Mouse (Mus musculus): ENCODE data around the gene Orc4. TPM values are rescaled to one million over a fixed set of nuclear protein-coding genes. Genes with fewer than 3 reads are reported as not detected.

Orc4 gene
- polyA plus RNA-seq (2014; fragmentation: Nextera tagmentation; extraction: Ambion mirVana) = 96.1 and 107 TPM in 2 replicates

DNA sequence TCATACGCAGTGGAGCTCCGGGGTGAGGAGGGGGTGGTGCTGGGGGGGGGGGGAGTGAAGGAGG lies at the start of gene Orc4:
Gene Orc4 (minus strand): TSS at position 26 of the 64 bp plus-strand sequence.
- Histone ChIP-seq H3K4me1 (ENCODE audit: control insufficient read depth, insufficient read depth, low read length) (peaks cover 6% of the 10 kb centered on the region), H3K36me3 (ENCODE audit: control insufficient read depth, insufficient read depth, low read length) (no peaks in the 10 kb centered on the region), H3K9ac (ENCODE audit: low read length) (peak within 1 kb of the TSS; percentile 91), H3K27me3 (replicated peaks; ENCODE audit: control insufficient read depth, insufficient read depth, low read length) (no peaks in the 10 kb centered on the region), H3K4me3 (ENCODE audit: low read depth, low read length) (peak within 1 kb of the TSS; percentile 86), H3K9me3 (replicated peaks; ENCODE audit: control insufficient read depth, low read length) (no peaks in the 10 kb centered on the region), H3K4me2 (ENCODE audit: low read length) (peak within 1 kb of the TSS; percentile 65), H3K27ac (ENCODE audit: low read depth, low read length) (peak within 1 kb of the TSS; percentile 95)
- WGBS = 0% methylated on average over 2 of the region's 2 CpGs
- ATAC-seq (no peak), DNase-seq (ENCODE audit: low spot score) (no peak)

DNA sequence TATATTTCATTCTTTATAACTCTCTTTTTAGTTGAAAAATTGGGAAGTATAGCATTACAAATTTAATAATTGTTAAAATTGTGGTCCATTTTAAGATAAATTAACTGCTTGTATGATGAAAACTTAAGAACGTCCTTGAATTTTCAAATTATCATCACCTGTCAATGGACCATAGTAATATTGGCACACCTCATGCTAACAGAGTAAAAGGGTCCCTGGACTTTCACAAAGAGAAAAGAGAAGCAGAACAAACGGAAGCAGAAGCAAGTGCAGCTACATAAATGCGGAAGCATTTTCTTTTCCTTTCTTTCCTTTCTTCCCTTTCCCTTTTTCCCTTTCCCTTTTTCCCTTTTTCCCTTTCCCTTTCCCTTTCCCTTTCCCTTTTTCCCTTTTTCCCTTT lies 40.2 kb upstream of the Orc4 start:
- no peak overlapping the region for H3K9ac ChIP-seq (ENCODE audit: low read length)
- H3K36me3 ChIP-seq (ENCODE audit: control insufficient read depth, insufficient read depth, low read length) = no peaks in the 10 kb centered on the region
- WGBS = 91% methylated on average over 3 of the region's 3 CpGs
- no peak for DNase-seq (ENCODE audit: low spot score)
- no peaks in the 10 kb centered on the region for H3K4me1 ChIP-seq (ENCODE audit: control insufficient read depth, insufficient read depth, low read length)
- no peak for ATAC-seq
- no peak overlapping the region for H3K4me3 ChIP-seq (ENCODE audit: low read depth, low read length)
- H3K27me3 ChIP-seq (replicated peaks; ENCODE audit: control insufficient read depth, insufficient read depth, low read length) = no peaks in the 10 kb centered on the region
- no peak overlapping the region for H3K4me2 ChIP-seq (ENCODE audit: low read length)
- no peaks in the 10 kb centered on the region for H3K9me3 ChIP-seq (replicated peaks; ENCODE audit: control insufficient read depth, low read length)
- no peak overlapping the region for H3K27ac ChIP-seq (ENCODE audit: low read depth, low read length)

DNA sequence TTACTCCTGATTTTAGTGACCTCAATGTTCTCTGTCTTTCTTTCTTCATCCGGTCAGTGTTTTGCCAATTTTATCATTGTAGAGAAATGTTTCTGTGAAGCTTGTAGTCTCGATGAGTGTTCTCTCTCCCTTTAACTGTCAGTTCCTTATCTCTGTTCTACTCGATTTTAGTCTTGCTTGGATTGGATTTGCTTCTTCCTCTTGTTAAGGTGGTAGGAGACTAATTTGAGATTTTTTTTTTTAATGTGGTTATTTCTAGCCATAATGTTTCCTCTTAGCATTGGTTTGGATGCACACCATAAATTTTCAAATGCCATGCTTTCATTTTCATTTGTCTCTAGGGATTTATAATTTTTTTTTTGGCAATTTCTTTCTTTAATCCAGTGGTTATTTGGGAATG lies 28.8 kb upstream of the Orc4 start:
- Histone ChIP-seq H3K4me2 (ENCODE audit: low read length) (no peak overlapping the region), H3K27ac (ENCODE audit: low read depth, low read length) (no peak overlapping the region), H3K9ac (ENCODE audit: low read length) (no peak overlapping the region), H3K27me3 (replicated peaks; ENCODE audit: control insufficient read depth, insufficient read depth, low read length) (no peaks in the 10 kb centered on the region), H3K4me3 (ENCODE audit: low read depth, low read length) (no peak overlapping the region), H3K36me3 (ENCODE audit: control insufficient read depth, insufficient read depth, low read length) (no peaks in the 10 kb centered on the region), H3K4me1 (ENCODE audit: control insufficient read depth, insufficient read depth, low read length) (no peaks in the 10 kb centered on the region), H3K9me3 (replicated peaks; ENCODE audit: control insufficient read depth, low read length) (no peaks in the 10 kb centered on the region)
- DNase-seq (ENCODE audit: low spot score) = no peak
- 86% methylated on average over 3 of the region's 3 CpGs for WGBS
- ATAC-seq = no peak

DNA sequence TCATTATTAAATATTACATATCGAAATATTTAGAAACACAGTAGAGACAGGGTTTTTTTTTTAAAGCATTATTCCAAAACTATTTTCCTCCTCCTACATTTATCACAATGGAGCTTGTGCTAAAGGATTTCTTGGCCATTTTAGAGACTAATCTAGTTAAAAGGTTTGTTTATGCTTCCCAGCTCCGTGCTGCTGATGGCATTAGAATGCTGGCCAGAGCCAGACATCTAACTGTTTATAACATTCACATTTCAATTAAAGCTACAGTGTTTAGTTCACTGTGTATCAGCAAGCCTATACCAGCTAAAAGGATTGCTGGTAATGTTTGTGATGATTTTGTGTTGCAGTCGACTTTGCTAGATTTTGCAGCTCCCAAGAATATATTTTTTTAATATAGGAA lies 6.5 kb upstream of the Orc4 start:
- 75% methylated on average over 3 of the region's 3 CpGs for WGBS
- H3K27me3 ChIP-seq (replicated peaks; ENCODE audit: control insufficient read depth, insufficient read depth, low read length) = no peaks in the 10 kb centered on the region
- H3K9ac ChIP-seq (ENCODE audit: low read length) = no peak overlapping the region
- ATAC-seq = no peak
- no peak overlapping the region for H3K27ac ChIP-seq (ENCODE audit: low read depth, low read length)
- no peak for DNase-seq (ENCODE audit: low spot score)
- no peaks in the 10 kb centered on the region for H3K36me3 ChIP-seq (ENCODE audit: control insufficient read depth, insufficient read depth, low read length)
- no peaks in the 10 kb centered on the region for H3K9me3 ChIP-seq (replicated peaks; ENCODE audit: control insufficient read depth, low read length)
- H3K4me1 ChIP-seq (ENCODE audit: control insufficient read depth, insufficient read depth, low read length) = no peaks in the 10 kb centered on the region
- no peak overlapping the region for H3K4me3 ChIP-seq (ENCODE audit: low read depth, low read length)
- no peak overlapping the region for H3K4me2 ChIP-seq (ENCODE audit: low read length)

DNA sequence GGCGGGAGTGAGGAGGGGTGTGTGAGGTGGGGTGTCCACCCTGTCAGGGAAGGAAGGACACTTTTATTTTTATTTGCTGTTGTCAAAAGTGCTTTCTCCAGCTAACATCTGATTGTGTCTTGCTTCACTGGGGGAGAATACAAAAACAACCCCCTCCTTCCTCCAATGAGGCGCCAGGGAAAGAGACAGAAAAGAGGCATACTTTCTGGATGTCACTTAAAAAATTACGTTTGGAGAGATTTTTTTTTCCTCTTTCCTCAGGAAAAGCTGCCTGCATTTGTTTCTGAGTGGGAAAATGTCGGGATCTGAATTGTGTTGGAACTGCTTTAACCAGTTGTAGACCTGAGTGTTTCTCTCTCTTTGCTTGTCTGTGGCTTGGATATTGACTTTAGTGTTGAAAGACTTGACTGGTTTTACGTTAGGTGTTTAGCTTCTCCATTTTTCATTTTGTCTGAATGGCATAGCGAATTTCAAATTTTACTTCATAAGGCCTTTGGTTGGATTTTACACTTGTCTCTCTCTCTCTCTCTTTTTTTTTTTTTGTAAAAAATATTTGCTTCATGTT lies 321 bp upstream of the Orc4 start:
- no peaks in the 10 kb centered on the region for H3K9me3 ChIP-seq (replicated peaks; ENCODE audit: control insufficient read depth, low read length)
- no peaks in the 10 kb centered on the region for H3K36me3 ChIP-seq (ENCODE audit: control insufficient read depth, insufficient read depth, low read length)
- peak overlapping the region; percentile 90 for H3K9ac ChIP-seq (ENCODE audit: low read length)
- DNase-seq (ENCODE audit: low spot score) (peak; percentile 27), ATAC-seq (no peak)
- peak overlapping the region; percentile 86 for H3K4me3 ChIP-seq (ENCODE audit: low read depth, low read length)
- H3K27me3 ChIP-seq (replicated peaks; ENCODE audit: control insufficient read depth, insufficient read depth, low read length) = no peaks in the 10 kb centered on the region
- H3K27ac ChIP-seq (ENCODE audit: low read depth, low read length) = peak overlapping the region; percentile 95
- H3K4me1 ChIP-seq (ENCODE audit: control insufficient read depth, insufficient read depth, low read length) = peaks cover 6% of the 10 kb centered on the region
- 10% methylated on average over 6 of the region's 6 CpGs for WGBS
- H3K4me2 ChIP-seq (ENCODE audit: low read length) = peak overlapping the region; percentile 65

DNA sequence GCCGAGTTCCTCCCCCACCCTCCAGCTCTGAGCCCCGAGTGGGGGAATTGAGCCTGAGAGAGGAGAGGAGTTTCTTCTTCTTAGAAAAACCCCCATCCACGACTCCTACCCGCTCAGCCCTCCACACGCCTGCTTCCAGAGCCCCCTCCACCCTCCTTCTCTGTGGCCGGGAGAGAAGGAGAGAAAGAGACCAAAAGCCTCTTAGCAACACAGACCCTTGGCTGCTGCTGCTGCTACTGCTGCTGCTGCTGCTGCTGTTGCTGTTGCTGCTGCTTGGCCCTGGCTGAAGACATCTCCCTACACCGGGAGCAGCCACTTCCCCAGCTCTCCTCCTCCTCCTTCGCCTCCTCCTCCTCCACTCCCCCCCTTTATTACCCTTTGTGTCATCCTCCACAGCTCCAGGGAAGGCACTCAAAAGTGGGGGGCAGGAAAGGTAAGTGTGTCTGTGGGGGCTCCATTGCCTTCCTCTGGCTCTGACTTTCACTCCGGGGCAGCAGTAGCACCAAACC lies 280 bp downstream of the Orc4 start:
- DNase-seq (ENCODE audit: low spot score) = no peak

DNA sequence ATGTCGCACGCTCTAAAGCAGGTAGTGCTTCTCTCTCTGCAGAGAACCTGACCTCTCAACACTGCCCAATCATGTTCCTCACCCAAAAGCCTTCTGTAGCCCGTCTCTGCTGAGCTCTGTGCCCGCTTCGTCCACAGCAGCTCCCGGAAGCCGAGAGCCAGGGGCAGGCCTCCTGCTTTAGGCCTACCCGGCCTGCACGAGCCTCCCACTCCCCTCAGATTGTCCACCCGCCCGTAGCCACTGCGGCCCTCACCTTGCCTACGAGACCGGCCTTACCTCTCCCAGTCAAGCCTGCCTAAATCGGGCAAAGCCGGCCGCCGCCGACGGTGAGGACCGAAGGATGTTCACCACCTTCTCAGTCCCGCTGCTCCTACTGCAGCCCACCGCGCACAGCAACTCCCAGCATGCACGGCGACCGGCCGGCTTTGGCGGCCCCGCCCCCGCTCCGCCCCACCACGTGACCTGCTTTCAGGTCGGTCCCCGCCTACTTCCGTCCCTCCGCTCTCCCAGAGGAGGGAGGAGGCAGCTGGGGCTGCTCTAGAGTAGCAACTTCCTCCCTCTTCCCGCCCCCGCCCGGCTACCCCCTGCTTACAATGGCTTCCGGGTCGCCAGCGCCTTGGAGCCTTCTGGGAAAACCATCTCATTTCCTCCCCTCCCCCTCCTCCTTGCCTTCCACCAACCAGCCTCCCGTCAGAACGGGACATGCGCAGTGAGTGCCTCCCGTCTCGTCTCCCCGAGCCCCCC lies 1.1 kb downstream of the Orc4 start, which contains the start of gene Mbd5:
Gene Mbd5 (plus strand): TSS at position 668 of the 744 bp plus-strand sequence.
- no peaks in the 10 kb centered on the region for H3K27me3 ChIP-seq (replicated peaks; ENCODE audit: control insufficient read depth, insufficient read depth, low read length)
- H3K9ac ChIP-seq (ENCODE audit: low read length) = peak within 1 kb of the TSS; percentile 91
- peak within 1 kb of the TSS; percentile 86 for H3K4me3 ChIP-seq (ENCODE audit: low read depth, low read length)
- ATAC-seq (peak; percentile 98), DNase-seq (ENCODE audit: low spot score) (peak; percentile 100)
- H3K4me1 ChIP-seq (ENCODE audit: control insufficient read depth, insufficient read depth, low read length) = peaks cover 6% of the 10 kb centered on the region
- H3K4me2 ChIP-seq (ENCODE audit: low read length) = peak within 1 kb of the TSS; percentile 83
- under 1% methylated on average over 48 of the region's 49 CpGs for WGBS
- no peaks in the 10 kb centered on the region for H3K9me3 ChIP-seq (replicated peaks; ENCODE audit: control insufficient read depth, low read length)
- H3K36me3 ChIP-seq (ENCODE audit: control insufficient read depth, insufficient read depth, low read length) = no peaks in the 10 kb centered on the region
- H3K27ac ChIP-seq (ENCODE audit: low read depth, low read length) = peak within 1 kb of the TSS; percentile 95

More for the DNA sequence above, 280 bp downstream of the Orc4 start:
- H3K36me3 ChIP-seq (ENCODE audit: control insufficient read depth, insufficient read depth, low read length) = no peaks in the 10 kb centered on the region
- WGBS = 0% methylated on average over 6 of the region's 9 CpGs
- ATAC-seq = peak; percentile 72
- no peaks in the 10 kb centered on the region for H3K27me3 ChIP-seq (replicated peaks; ENCODE audit: control insufficient read depth, insufficient read depth, low read length)
- H3K9me3 ChIP-seq (replicated peaks; ENCODE audit: control insufficient read depth, low read length) = no peaks in the 10 kb centered on the region
- peak overlapping the region; percentile 90 for H3K9ac ChIP-seq (ENCODE audit: low read length)
- H3K27ac ChIP-seq (ENCODE audit: low read depth, low read length) = peak overlapping the region; percentile 95
- peak overlapping the region; percentile 86 for H3K4me3 ChIP-seq (ENCODE audit: low read depth, low read length)
- H3K4me2 ChIP-seq (ENCODE audit: low read length) = peak overlapping the region; percentile 65
- H3K4me1 ChIP-seq (ENCODE audit: control insufficient read depth, insufficient read depth, low read length) = peaks cover 6% of the 10 kb centered on the region

DNA sequence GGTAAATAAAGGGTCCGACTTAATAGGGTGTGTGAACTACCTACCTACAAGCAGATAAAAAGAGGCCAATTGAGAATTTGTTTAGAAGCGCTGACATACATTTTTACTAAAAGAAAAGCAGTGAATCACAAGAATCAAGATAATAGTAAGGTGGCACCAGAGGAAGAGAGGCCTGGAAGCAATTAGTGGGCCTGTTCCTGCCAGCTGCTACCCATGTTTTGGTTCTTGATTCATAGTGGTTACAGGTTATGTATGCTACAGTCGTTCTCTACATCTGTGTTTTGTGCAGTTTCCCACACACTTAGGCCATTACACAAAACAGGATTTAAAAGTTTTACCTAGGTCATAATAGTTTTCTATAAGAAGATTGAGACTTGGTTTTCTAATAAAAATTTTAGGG lies 2.3 kb downstream of the Orc4 start:
- WGBS = 74% methylated on average over 3 of the region's 3 CpGs
- H3K9ac ChIP-seq (ENCODE audit: low read length) = no peak overlapping the region
- H3K4me3 ChIP-seq (ENCODE audit: low read depth, low read length) = peak overlapping the region; percentile 86
- DNase-seq (ENCODE audit: low spot score) (no peak), ATAC-seq (no peak)
- no peaks in the 10 kb centered on the region for H3K36me3 ChIP-seq (ENCODE audit: control insufficient read depth, insufficient read depth, low read length)
- H3K27me3 ChIP-seq (replicated peaks; ENCODE audit: control insufficient read depth, insufficient read depth, low read length) = no peaks in the 10 kb centered on the region
- no peaks in the 10 kb centered on the region for H3K9me3 ChIP-seq (replicated peaks; ENCODE audit: control insufficient read depth, low read length)
- H3K4me2 ChIP-seq (ENCODE audit: low read length) = peak overlapping the region; percentile 83
- H3K27ac ChIP-seq (ENCODE audit: low read depth, low read length) = no peak overlapping the region
- peaks cover 6% of the 10 kb centered on the region for H3K4me1 ChIP-seq (ENCODE audit: control insufficient read depth, insufficient read depth, low read length)

DNA sequence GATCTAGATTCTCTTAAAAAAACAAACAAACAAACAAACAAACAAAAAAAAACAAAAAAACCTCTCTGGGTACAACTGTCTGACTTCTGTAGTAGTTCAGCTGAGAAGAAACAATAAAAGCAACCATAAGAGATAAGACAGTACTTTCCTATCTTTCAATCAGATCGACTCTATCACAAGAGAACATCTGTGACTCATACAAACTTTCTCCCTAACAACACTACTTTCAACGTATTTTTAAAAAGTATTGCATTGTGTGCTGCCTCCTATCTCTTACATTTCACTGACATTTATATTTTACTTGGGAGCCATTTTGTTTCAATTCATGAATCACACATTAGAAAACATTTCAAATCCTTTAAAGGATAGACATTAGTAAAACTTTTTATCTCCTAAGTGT lies 15.0 kb downstream of the Orc4 start:
- H3K4me1 ChIP-seq (ENCODE audit: control insufficient read depth, insufficient read depth, low read length) = no peaks in the 10 kb centered on the region
- ATAC-seq (no peak), DNase-seq (ENCODE audit: low spot score) (no peak)
- H3K9me3 ChIP-seq (replicated peaks; ENCODE audit: control insufficient read depth, low read length) = no peaks in the 10 kb centered on the region
- H3K27ac ChIP-seq (ENCODE audit: low read depth, low read length) = no peak overlapping the region
- no peak overlapping the region for H3K9ac ChIP-seq (ENCODE audit: low read length)
- no peaks in the 10 kb centered on the region for H3K27me3 ChIP-seq (replicated peaks; ENCODE audit: control insufficient read depth, insufficient read depth, low read length)
- no peak overlapping the region for H3K4me2 ChIP-seq (ENCODE audit: low read length)
- WGBS = 92% methylated on average over 2 of the region's 2 CpGs
- peaks cover 22% of the 10 kb centered on the region for H3K36me3 ChIP-seq (ENCODE audit: control insufficient read depth, insufficient read depth, low read length)
- no peak overlapping the region for H3K4me3 ChIP-seq (ENCODE audit: low read depth, low read length)
